Mouse (Mus musculus) left cerebral cortex, adult 11 months (tissue): ENCODE measurements at regions not wholly inside any gene's neighbourhood (a gene's known extent, or its start where the extent isn't known, plus 50 kb on each side); places are given as distances from the start of the nearest gene placed in this dataset.

Experiments used
- DNase-seq: peaks from one replicate; pipeline ENCODE4 v3.0.0; 2022; ENCODE audit warnings: low spot score

- no peak for DNase-seq
Measured at GRCm38 (mm10) chr11:55974224-55974875, 66.5 kb downstream of the Nmur2 start.

GRCm38 (mm10) chr11:55966580-55966979, 74.2 kb downstream of the Nmur2 start:
- no peak for DNase-seq

GRCm38 (mm10) chr11:55958372-55958771, 82.4 kb downstream of the Nmur2 start:
- DNase-seq, result peak; percentile 18

GRCm38 (mm10) chr11:55957355-55957754, 83.5 kb downstream of the Nmur2 start:
- DNase-seq, result no peak

- no peak for DNase-seq
Measured at GRCm38 (mm10) chr11:55953696-55954095, 87.1 kb downstream of the Nmur2 start.

- DNase-seq, result no peak
Measured at GRCm38 (mm10) chr11:55949596-55949995, 91.2 kb downstream of the Nmur2 start.

- DNase-seq, result no peak
Measured at GRCm38 (mm10) chr11:55946629-55947240, 94.1 kb downstream of the Nmur2 start.

GRCm38 (mm10) chr11:55946028-55946427, 94.8 kb downstream of the Nmur2 start:
- DNase-seq, result no peak

- no peak for DNase-seq
Measured at GRCm38 (mm10) chr11:55939983-55940382, 100.8 kb downstream of the Nmur2 start.

GRCm38 (mm10) chr11:55926366-55926765, 114.4 kb downstream of the Nmur2 start:
- DNase-seq, result no peak

- DNase-seq, result no peak
Measured at GRCm38 (mm10) chr11:55919066-55919465, 121.7 kb downstream of the Nmur2 start.

- no peak for DNase-seq
Measured at GRCm38 (mm10) chr11:55918411-55918810, 122.4 kb downstream of the Nmur2 start.

- no peak for DNase-seq
Measured at GRCm38 (mm10) chr11:55897506-55897905, 143.3 kb downstream of the Nmur2 start.

- no peak for DNase-seq
Measured at GRCm38 (mm10) chr11:55890161-55890560, 150.6 kb downstream of the Nmur2 start.

GRCm38 (mm10) chr11:55878631-55879030, 162.2 kb downstream of the Nmur2 start:
- no peak for DNase-seq

GRCm38 (mm10) chr11:55867141-55867540, 173.7 kb downstream of the Nmur2 start:
- no peak for DNase-seq

GRCm38 (mm10) chr11:55859230-55859629, 181.6 kb downstream of the Nmur2 start:
- no peak for DNase-seq

GRCm38 (mm10) chr11:55820479-55820878, 212.5 kb upstream of the Glra1 start:
- no peak for DNase-seq

GRCm38 (mm10) chr11:55816566-55816965, 208.6 kb upstream of the Glra1 start:
- no peak for DNase-seq

GRCm38 (mm10) chr11:55810685-55811084, 202.7 kb upstream of the Glra1 start:
- DNase-seq, result no peak

GRCm38 (mm10) chr11:55791195-55791865, 183.3 kb upstream of the Glra1 start:
- DNase-seq, result no peak

- DNase-seq, result no peak
Measured at GRCm38 (mm10) chr11:55789638-55790037, 181.6 kb upstream of the Glra1 start.

GRCm38 (mm10) chr11:55781044-55781443, 173.0 kb upstream of the Glra1 start:
- DNase-seq, result no peak
